Mouse (Mus musculus): ENCODE data around the gene Tril. TPM values are rescaled to one million over a fixed set of nuclear protein-coding genes. Genes with fewer than 3 reads are reported as not detected.

Gene Tril
- total and polyA plus RNA-seq, 3 experiments = not detected

GRCm38 (mm10) chr6:53854971-53855856 lies 34.6 kb upstream of the Tril start:
- no peaks in the 10 kb centered on the region for H3K9me3 ChIP-seq (replicated peaks; ENCODE audit: low read length)
- no peaks in the 10 kb centered on the region for H3K36me3 ChIP-seq (replicated peaks in 1 of 2; ENCODE audit: control insufficient read depth in 1 of 2, insufficient read depth in 1 of 2, low read length in 1 of 2)
- DNase-seq (ENCODE audit: extremely low read depth) = no peak
- no peak overlapping the region for H3K9ac ChIP-seq (ENCODE audit: insufficient read depth, low read depth)
- no peak overlapping the region for H3K27ac ChIP-seq (ENCODE audit: insufficient read depth, low read depth)
- dilution Hi-C loops (cut with MboI; ENCODE audit: extremely low pct_ligation_motif_present, extremely low pct_unique_long_range_greater_than_20kb, low sequenced_read_pairs) = no loop called here
- H3K79me2 ChIP-seq (replicated peaks; ENCODE audit: control insufficient read depth, extremely low read depth, insufficient read depth, poor library complexity, severe bottlenecking) = no peaks in the 10 kb centered on the region
- no peaks in the 10 kb centered on the region for H3K4me1 ChIP-seq (ENCODE audit: control insufficient read depth in 1 of 2, insufficient read depth in 2 of 2)
- H3K4me2 ChIP-seq (ENCODE audit: insufficient read depth, low read depth, poor library complexity, severe bottlenecking) = no peak overlapping the region
- in situ Hi-C loops (cut with MboI; ENCODE audit: low pct_ligation_motif_present, low pct_unique_long_range_greater_than_20kb, low sequenced_read_pairs) = no loop called here
- H3K27me3 ChIP-seq (replicated peaks) = no peaks in the 10 kb centered on the region
- H3K4me3 ChIP-seq (replicated peaks in 1 of 3; ENCODE audit: low read depth in 2 of 3, low read length in 2 of 3, poor library complexity in 1 of 3) = no peak overlapping the region
- TF ChIP-seq IRF4 (IDR thresholded peaks at IDR 0.05; ENCODE audit: low read depth, low read length) (no peak), HCFC1 (IDR thresholded peaks at IDR 0.05; ENCODE audit: low read depth, low read length) (no peak), POLR2A (IDR thresholded peaks at IDR 0.05; ENCODE audit: low read depth, low read length) (no peak), MAZ (IDR thresholded peaks at IDR 0.05; ENCODE audit: low read depth, low read length) (no peak), ZNF384 (IDR thresholded peaks at IDR 0.05; ENCODE audit: low read depth, low read length) (no peak), USF1 (IDR thresholded peaks at IDR 0.05; ENCODE audit: low read depth, low read length) (no peak), ZKSCAN1 (IDR thresholded peaks at IDR 0.05; ENCODE audit: borderline replicate concordance, low read depth, low read length) (no peak), ZMIZ1 (IDR thresholded peaks at IDR 0.05; ENCODE audit: low read depth, low read length) (no peak), E2F4 (IDR thresholded peaks at IDR 0.05; ENCODE audit: insufficient replicate concordance, low read depth, low read length) (no peak), TCF12 (IDR thresholded peaks at IDR 0.05; ENCODE audit: low read depth, low read length) (no peak), RCOR1 (conservative IDR thresholded peaks at IDR 0.05; ENCODE audit: low read depth, low read length) (no peak), JUND (conservative IDR thresholded peaks at IDR 0.05; ENCODE audit: low read depth, low read length) (no peak), PAX5 (IDR thresholded peaks at IDR 0.05; ENCODE audit: low read length) (no peak), JUN (IDR thresholded peaks at IDR 0.05; ENCODE audit: insufficient read depth, low read depth, low read length) (no peak), TBP (conservative IDR thresholded peaks at IDR 0.05; ENCODE audit: low read depth, low read length) (no peak), POLR2AphosphoS2 (IDR thresholded peaks at IDR 0.05; ENCODE audit: low read depth, low read length) (no peak), CTCF (conservative IDR thresholded peaks at IDR 0.05 in 1 of 2, IDR thresholded peaks at IDR 0.05 in 1 of 2; ENCODE audit: low read depth in 2 of 2, low read length in 2 of 2) (no peak), MXI1 (IDR thresholded peaks at IDR 0.05; ENCODE audit: low read depth, low read length) (no peak), MEF2A (IDR thresholded peaks at IDR 0.05; ENCODE audit: borderline replicate concordance, low read depth, low read length) (no peak), CHD2 (IDR thresholded peaks at IDR 0.05; ENCODE audit: low read length) (no peak)

- Histone ChIP-seq H3K4me2 (ENCODE audit: insufficient read depth, low read depth, poor library complexity, severe bottlenecking) (no peak overlapping the region), H3K9me3 (replicated peaks; ENCODE audit: low read length) (no peaks in the 10 kb centered on the region), H3K4me1 (ENCODE audit: control insufficient read depth in 1 of 2, insufficient read depth in 2 of 2) (no peaks in the 10 kb centered on the region), H3K27ac (ENCODE audit: insufficient read depth, low read depth) (no peak overlapping the region), H3K36me3 (replicated peaks in 1 of 2; ENCODE audit: control insufficient read depth in 1 of 2, insufficient read depth in 1 of 2, low read length in 1 of 2) (no peaks in the 10 kb centered on the region), H3K79me2 (replicated peaks; ENCODE audit: control insufficient read depth, extremely low read depth, insufficient read depth, poor library complexity, severe bottlenecking) (no peaks in the 10 kb centered on the region), H3K4me3 (replicated peaks in 1 of 3; ENCODE audit: low read depth in 2 of 3, low read length in 2 of 3, poor library complexity in 1 of 3) (no peak overlapping the region), H3K9ac (ENCODE audit: insufficient read depth, low read depth) (no peak overlapping the region), H3K27me3 (replicated peaks) (no peaks in the 10 kb centered on the region)
- dilution Hi-C loops (cut with MboI; ENCODE audit: extremely low pct_ligation_motif_present, extremely low pct_unique_long_range_greater_than_20kb, low sequenced_read_pairs) = no loop called here
- no peak for DNase-seq (ENCODE audit: extremely low read depth)
- in situ Hi-C loops (cut with MboI; ENCODE audit: low pct_ligation_motif_present, low pct_unique_long_range_greater_than_20kb, low sequenced_read_pairs) = no loop called here
- no peak for TF ChIP-seq IRF4 (IDR thresholded peaks at IDR 0.05; ENCODE audit: low read depth, low read length)
- no peak for TF ChIP-seq BHLHE40 (IDR thresholded peaks at IDR 0.05; ENCODE audit: low read depth, low read length)
- TF ChIP-seq GABPA (IDR thresholded peaks at IDR 0.05; ENCODE audit: insufficient replicate concordance, low read depth, low read length) = no peak
- TF ChIP-seq E2F4 (IDR thresholded peaks at IDR 0.05; ENCODE audit: insufficient replicate concordance, low read depth, low read length) = no peak
- no peak for TF ChIP-seq HCFC1 (IDR thresholded peaks at IDR 0.05; ENCODE audit: low read depth, low read length)
Observed at GRCm38 (mm10) chr6:53854226-53854625, 33.6 kb upstream of the Tril start.
